Mouse (Mus musculus) heart, adult 2 months (tissue): ENCODE measurements around the gene Mgst1.

ENCODE experiments used
- CTCF ChIP-seq: fragments of 200-600 bp; IDR thresholded peaks from 2 replicates; pipeline ENCODE4 v1.8.1; 2022; ENCODE audit warnings: antibody characterized with exemption, mild to moderate bottlenecking, moderate library complexity
- EP300 ChIP-seq: fragments of 200-500 bp; IDR thresholded peaks from 2 replicates; pipeline ENCODE4 v1.6.1; 2011; ENCODE audit warnings: low read depth, low read length, control low read depth; ENCODE audit not compliant: insufficient read depth
- POLR2A ChIP-seq: fragments of 200-500 bp; IDR thresholded peaks from 2 replicates; pipeline ENCODE4 v1.6.1; 2011; ENCODE audit warnings: mild to moderate bottlenecking, low read depth, low read length, control low read depth; ENCODE audit not compliant: insufficient read depth

DNA sequence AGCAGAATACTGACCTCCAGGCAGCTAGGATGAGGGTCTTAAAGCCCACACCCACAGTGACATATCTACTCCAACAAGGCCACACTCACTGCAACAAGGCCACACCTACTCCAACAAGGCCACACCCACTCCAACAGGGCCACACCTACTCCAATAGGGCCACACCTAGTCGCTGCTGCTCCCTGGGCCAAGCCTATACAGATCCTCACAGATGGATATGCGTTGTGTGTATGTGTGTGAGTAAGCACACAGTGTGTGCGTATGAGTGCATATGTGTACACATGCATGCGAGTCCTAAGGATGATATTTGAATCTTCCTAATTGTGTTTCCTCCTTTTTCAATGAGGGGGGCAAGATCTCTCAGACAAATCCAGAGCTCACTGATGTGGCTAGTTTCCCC is 38.3 kb upstream of the Mgst1 start:
- TF ChIP-seq CTCF (no peak), POLR2A (no peak), EP300 (no peak)
